Mouse (Mus musculus): ENCODE measurements around the gene Lsamp. TPM values are rescaled to one million over a fixed set of nuclear protein-coding genes. Genes with fewer than 3 reads are reported as not detected.

Gene Lsamp
- polyA plus RNA-seq, 1 experiment from 2014 or later, result 0.04 TPM

DNA sequence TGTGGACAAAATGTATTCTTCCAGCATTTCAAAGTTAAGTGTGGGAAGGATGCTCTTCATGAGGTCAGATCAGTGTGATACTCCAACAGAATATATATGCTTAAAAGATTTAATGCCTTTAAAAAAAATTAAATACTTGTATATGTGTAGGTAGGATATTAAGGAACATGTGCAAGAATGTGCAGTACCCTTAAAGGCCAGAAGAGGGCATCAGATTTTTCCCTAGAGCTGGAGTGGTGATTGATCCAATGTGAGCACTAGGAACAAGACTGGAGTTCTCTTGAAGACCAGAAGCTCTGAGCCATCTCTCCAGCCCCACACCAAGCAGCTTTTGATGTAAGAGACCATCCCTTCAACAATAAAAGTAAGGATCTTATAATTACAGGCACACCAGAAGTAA is 1708.3 kb downstream of the Lsamp start:
- DNase-seq, result no peak
- TF ChIP-seq CTCF (IDR thresholded peaks at IDR 0.05; ENCODE audit: low read depth) (peak; percentile 46), EP300 (IDR thresholded peaks at IDR 0.05; ENCODE audit: low read depth) (no peak)

DNA sequence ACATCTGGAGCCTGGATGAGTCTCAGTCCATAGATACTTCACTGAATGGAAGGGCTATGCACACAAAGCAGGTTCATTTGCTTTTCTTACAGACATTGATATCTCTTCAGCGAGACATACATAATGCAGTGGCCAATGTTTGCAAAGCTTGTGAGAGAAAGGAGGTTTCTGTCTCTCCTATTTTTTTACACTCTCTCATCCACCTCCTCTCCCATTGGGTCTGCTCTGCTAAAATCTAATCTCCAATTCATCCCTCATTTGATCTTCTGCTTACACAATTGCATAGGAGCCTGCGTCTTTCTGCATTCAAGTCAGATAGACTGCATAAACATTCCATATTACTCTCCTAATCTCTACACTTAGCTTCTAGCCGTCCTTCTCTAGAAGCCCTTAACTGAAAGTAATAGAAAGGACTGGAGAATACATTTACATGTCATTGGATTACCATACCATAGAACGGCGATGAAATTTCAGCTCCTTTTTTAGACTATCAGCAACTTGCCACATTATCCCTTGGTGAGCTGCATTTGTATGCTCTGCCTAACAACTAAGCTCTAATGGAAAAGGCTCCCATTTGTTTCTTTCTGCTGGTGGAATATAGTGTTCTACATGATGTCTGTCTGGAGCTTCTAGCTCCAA is 1717.7 kb downstream of the Lsamp start:
- no peak overlapping the region for H3K27ac ChIP-seq (ENCODE audit: low read depth)
- no peaks in the 10 kb centered on the region for H3K9me3 ChIP-seq (ENCODE audit: low read length)
- H3K9ac ChIP-seq (replicated peaks), result no peak overlapping the region
- no peaks in the 10 kb centered on the region for H3K4me1 ChIP-seq (ENCODE audit: insufficient read depth)
- ATAC-seq (no peak), DNase-seq (no peak)
- H3K36me3 ChIP-seq (replicated peaks; ENCODE audit: insufficient read depth, low read length), result no peaks in the 10 kb centered on the region
- 78% methylated on average over 5 of the region's 5 CpGs for WGBS (ENCODE audit: insufficient replicate concordance)
- H3K4me2 ChIP-seq (ENCODE audit: low read depth, low read length), result no peak overlapping the region
- TF ChIP-seq CTCF (IDR thresholded peaks at IDR 0.05; ENCODE audit: low read depth), result no peak
- no peak for TF ChIP-seq EP300 (IDR thresholded peaks at IDR 0.05; ENCODE audit: low read depth)
- H3K27me3 ChIP-seq (ENCODE audit: insufficient read depth, low read length), result no peaks in the 10 kb centered on the region
- H3K4me3 ChIP-seq (ENCODE audit: low read depth, low read length), result no peak overlapping the region

More for the DNA sequence above, 1708.3 kb downstream of the Lsamp start:
- H3K36me3 ChIP-seq (replicated peaks; ENCODE audit: insufficient read depth, low read length), result no peaks in the 10 kb centered on the region
- no peaks in the 10 kb centered on the region for H3K9me3 ChIP-seq (ENCODE audit: low read length)
- no peaks in the 10 kb centered on the region for H3K27me3 ChIP-seq (ENCODE audit: insufficient read depth, low read length)
- no peak overlapping the region for H3K27ac ChIP-seq (ENCODE audit: low read depth)
- H3K4me3 ChIP-seq (ENCODE audit: low read depth, low read length), result no peak overlapping the region
- no peak overlapping the region for H3K9ac ChIP-seq (replicated peaks)
- no peaks in the 10 kb centered on the region for H3K4me1 ChIP-seq (ENCODE audit: insufficient read depth)
- ATAC-seq, result no peak
- H3K4me2 ChIP-seq (ENCODE audit: low read depth, low read length), result no peak overlapping the region

DNA sequence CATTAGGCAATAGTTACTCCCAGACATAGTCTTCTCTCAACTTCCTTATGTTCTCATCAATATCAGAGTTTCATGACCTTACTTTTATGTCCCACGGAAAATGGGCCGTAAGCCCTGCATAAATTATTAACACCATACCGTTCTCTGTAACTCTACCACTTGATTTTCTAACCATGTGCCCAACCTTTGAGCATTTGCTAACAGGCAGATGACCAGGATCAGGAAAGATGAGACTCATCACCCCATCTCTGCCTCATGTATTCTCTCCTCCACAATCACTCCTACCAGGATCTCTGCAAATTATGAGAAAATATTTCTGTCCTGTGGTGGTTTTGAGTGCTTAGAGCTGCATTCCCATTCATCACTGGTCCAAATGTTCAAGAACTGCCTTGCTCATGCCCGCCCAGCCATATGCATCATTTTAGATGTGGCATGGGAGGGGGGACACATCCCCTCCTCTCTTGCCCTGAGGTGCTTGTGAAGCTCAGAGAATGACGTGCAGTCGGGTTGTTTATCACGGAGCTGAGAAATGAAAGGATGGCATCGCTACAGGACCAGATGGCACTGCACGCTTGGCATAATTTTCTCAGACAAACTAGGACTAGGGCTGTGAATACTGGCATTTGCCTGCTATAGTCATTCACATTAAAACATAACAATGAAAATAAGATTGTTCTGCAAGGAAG is 1744.9 kb downstream of the Lsamp start:
- Histone ChIP-seq H3K4me1 (ENCODE audit: insufficient read depth) (no peaks in the 10 kb centered on the region), H3K4me3 (ENCODE audit: low read depth, low read length) (no peak overlapping the region), H3K9me3 (ENCODE audit: low read length) (no peaks in the 10 kb centered on the region), H3K27me3 (ENCODE audit: insufficient read depth, low read length) (no peaks in the 10 kb centered on the region), H3K27ac (ENCODE audit: low read depth) (no peak overlapping the region), H3K9ac (replicated peaks) (no peak overlapping the region), H3K36me3 (replicated peaks; ENCODE audit: insufficient read depth, low read length) (no peaks in the 10 kb centered on the region), H3K4me2 (ENCODE audit: low read depth, low read length) (no peak overlapping the region)
- TF ChIP-seq EP300 (IDR thresholded peaks at IDR 0.05; ENCODE audit: low read depth) (no peak), CTCF (IDR thresholded peaks at IDR 0.05; ENCODE audit: low read depth) (no peak)
- DNase-seq (no peak), ATAC-seq (no peak)
- WGBS (ENCODE audit: insufficient replicate concordance), result 80% methylated on average over 9 of the region's 9 CpGs

DNA sequence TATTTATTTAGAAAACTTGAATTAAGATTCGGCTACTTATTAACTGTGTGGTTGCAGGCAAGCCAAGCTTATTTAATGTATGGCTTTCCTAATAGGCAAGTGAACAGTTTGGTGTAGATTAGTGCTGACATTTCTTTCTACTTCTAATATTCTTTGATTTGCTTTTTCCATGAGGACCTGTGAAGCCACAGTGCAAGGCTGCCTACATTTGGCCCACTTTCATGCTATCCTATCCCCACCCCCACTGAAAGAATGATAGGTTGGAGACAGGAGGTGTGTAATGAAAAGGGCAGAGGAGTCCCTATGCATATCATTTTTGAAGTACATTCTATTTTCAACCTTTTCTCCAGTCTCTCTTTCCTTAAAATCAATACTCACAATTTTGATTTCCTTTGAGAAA is 1745.8 kb downstream of the Lsamp start:
- Histone ChIP-seq H3K4me3 (ENCODE audit: low read depth, low read length) (no peak overlapping the region), H3K27ac (ENCODE audit: low read depth) (no peak overlapping the region), H3K4me1 (ENCODE audit: insufficient read depth) (no peaks in the 10 kb centered on the region), H3K9ac (replicated peaks) (no peak overlapping the region), H3K27me3 (ENCODE audit: insufficient read depth, low read length) (no peaks in the 10 kb centered on the region), H3K9me3 (ENCODE audit: low read length) (no peaks in the 10 kb centered on the region), H3K4me2 (ENCODE audit: low read depth, low read length) (no peak overlapping the region), H3K36me3 (replicated peaks; ENCODE audit: insufficient read depth, low read length) (no peaks in the 10 kb centered on the region)
- TF ChIP-seq EP300 (IDR thresholded peaks at IDR 0.05; ENCODE audit: low read depth), result no peak
- ATAC-seq (no peak), DNase-seq (no peak)
- WGBS (ENCODE audit: insufficient replicate concordance), result 87% methylated on average over 1 of the region's 1 CpGs

DNA sequence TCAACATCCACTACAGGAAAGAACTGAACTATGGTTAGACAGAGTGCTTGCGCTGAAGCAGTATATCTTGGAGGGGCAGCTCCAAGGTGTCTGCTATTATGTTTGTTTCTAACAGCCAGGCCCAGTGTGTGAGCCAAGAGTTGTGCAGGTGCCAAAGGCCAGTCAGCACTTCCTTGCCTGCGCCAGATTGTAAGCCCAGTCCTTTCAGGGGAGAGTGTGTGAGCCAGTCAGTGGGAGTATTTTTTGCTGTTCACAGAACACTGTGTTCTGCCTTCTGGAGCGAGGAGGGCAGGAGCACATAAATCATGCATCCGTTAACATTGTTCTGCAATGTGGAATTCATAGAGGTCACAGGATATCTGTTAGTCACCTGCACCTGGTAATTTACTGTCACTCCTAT is 1760.9 kb downstream of the Lsamp start:
- Histone ChIP-seq H3K4me3 (ENCODE audit: low read depth, low read length) (no peak overlapping the region), H3K36me3 (replicated peaks; ENCODE audit: insufficient read depth, low read length) (no peaks in the 10 kb centered on the region), H3K9ac (replicated peaks) (no peak overlapping the region), H3K4me2 (ENCODE audit: low read depth, low read length) (no peak overlapping the region), H3K27me3 (ENCODE audit: insufficient read depth, low read length) (no peaks in the 10 kb centered on the region), H3K9me3 (ENCODE audit: low read length) (no peaks in the 10 kb centered on the region), H3K27ac (ENCODE audit: low read depth) (no peak overlapping the region), H3K4me1 (ENCODE audit: insufficient read depth) (no peaks in the 10 kb centered on the region)
- DNase-seq, result no peak
- TF ChIP-seq CTCF (IDR thresholded peaks at IDR 0.05; ENCODE audit: low read depth), result no peak
- TF ChIP-seq EP300 (IDR thresholded peaks at IDR 0.05; ENCODE audit: low read depth), result no peak
- no peak for ATAC-seq
- WGBS (ENCODE audit: insufficient replicate concordance), result 65% methylated on average over 4 of the region's 4 CpGs

DNA sequence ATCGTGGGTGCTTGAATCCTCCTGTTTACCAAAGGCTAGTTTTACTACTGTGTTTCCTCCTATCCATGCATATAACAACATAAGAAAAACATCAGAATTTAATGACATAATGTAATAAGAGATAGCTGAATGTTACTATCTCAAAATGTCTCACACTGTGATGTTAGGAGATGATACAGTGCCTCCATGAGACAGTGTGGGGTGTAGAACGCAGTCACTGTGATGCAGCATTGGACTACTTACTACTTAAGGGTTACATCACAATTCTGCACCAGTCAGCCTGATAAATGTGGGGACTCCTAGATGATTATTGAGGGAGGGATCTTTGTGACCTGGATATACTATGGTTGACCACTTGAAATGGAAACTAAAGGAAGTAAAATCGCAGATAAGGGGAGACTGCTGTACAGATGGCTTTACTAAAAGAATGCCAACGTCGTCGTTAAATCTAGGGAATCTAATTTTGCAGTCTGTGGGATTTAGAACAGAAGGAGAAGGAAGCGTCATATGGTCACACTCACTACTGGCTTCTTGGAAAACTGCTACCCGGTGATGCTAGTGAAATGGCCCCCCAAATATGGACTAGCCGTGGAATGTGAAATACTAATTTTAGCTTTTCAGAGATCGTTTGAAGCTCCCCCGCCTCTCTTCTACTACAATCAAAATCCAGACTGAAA is 1762.2 kb downstream of the Lsamp start:
- Histone ChIP-seq H3K27ac (ENCODE audit: low read depth) (no peak overlapping the region), H3K4me2 (ENCODE audit: low read depth, low read length) (no peak overlapping the region), H3K27me3 (ENCODE audit: insufficient read depth, low read length) (no peaks in the 10 kb centered on the region), H3K4me3 (ENCODE audit: low read depth, low read length) (no peak overlapping the region), H3K9ac (replicated peaks) (no peak overlapping the region), H3K4me1 (ENCODE audit: insufficient read depth) (no peaks in the 10 kb centered on the region), H3K36me3 (replicated peaks; ENCODE audit: insufficient read depth, low read length) (no peaks in the 10 kb centered on the region), H3K9me3 (ENCODE audit: low read length) (no peaks in the 10 kb centered on the region)
- ATAC-seq, result no peak
- DNase-seq, result no peak
- no peak for TF ChIP-seq CTCF (IDR thresholded peaks at IDR 0.05; ENCODE audit: low read depth)
- TF ChIP-seq EP300 (IDR thresholded peaks at IDR 0.05; ENCODE audit: low read depth), result no peak
- 71% methylated on average over 11 of the region's 11 CpGs for WGBS (ENCODE audit: insufficient replicate concordance)
